Mouse (Mus musculus) CH12.LX (cell line): ENCODE data around the gene Gpx4.

Experiments used
- CHD2 ChIP-seq: IDR thresholded peaks from 2 replicates; pipeline ENCODE4 v1.6.1; 2011; ENCODE audit warnings: low read length, improper control_type of control experiment
- CTCF ChIP-seq, 2 experiments: IDR thresholded peaks in 1 of 2; conservative IDR thresholded peaks in 1 of 2; 2 replicates each; pipeline ENCODE4 v1.5.1; 2011 to 2012; ENCODE audit warnings: low read depth in 2 of 2, low read length in 2 of 2, improper control_type of control experiment in 1 of 2, inconsistent platforms in 1 of 2, mild to moderate bottlenecking in 1 of 2, moderate library complexity in 1 of 2
- EP300 ChIP-seq: IDR thresholded peaks from 2 replicates; pipeline ENCODE4 v1.6.1; 2011; ENCODE audit warnings: low read length, improper control_type of control experiment
- JUN ChIP-seq: IDR thresholded peaks from 2 replicates; pipeline ENCODE4 v1.6.1; 2011; ENCODE audit warnings: low read depth, mild to moderate bottlenecking, low read length, improper control_type of control experiment, moderate library complexity; ENCODE audit not compliant: insufficient read depth
- KAT2A ChIP-seq: IDR thresholded peaks from 2 replicates; pipeline ENCODE4 v1.6.1; 2012; ENCODE audit warnings: low read length, improper control_type of control experiment, inconsistent platforms; ENCODE audit not compliant: insufficient replicate concordance
- MAX ChIP-seq: IDR thresholded peaks from 2 replicates; pipeline ENCODE4 v1.6.1; 2011; ENCODE audit warnings: low read length, improper control_type of control experiment
- MYC ChIP-seq: IDR thresholded peaks from 2 replicates; pipeline ENCODE4 v1.6.1; 2011; ENCODE audit warnings: low read depth, mild to moderate bottlenecking, improper control_type of control experiment, low read length
- POLR2A ChIP-seq: IDR thresholded peaks from 2 replicates; pipeline ENCODE4 v1.6.1; 2011; ENCODE audit warnings: low read depth, mild to moderate bottlenecking, improper control_type of control experiment, low read length
- TBP ChIP-seq: conservative IDR thresholded peaks from 2 replicates; pipeline ENCODE4 v1.6.1; 2011; ENCODE audit warnings: low read depth, low read length, improper control_type of control experiment
- USF1 ChIP-seq: IDR thresholded peaks from 2 replicates; pipeline ENCODE4 v1.6.1; 2014; ENCODE audit warnings: low read depth, mild to moderate bottlenecking, inconsistent platforms, low read length, improper control_type of control experiment
- ZNF384 ChIP-seq: IDR thresholded peaks from 2 replicates; pipeline ENCODE4 v1.6.1; 2012; ENCODE audit warnings: low read depth, low read length, improper control_type of control experiment, inconsistent platforms

GRCm38 (mm10) chr10:80036832-80037231 lies 10.1 kb upstream of the Gpx4 start:
- TF ChIP-seq ZNF384 (no peak), CHD2 (no peak), CTCF (conservative IDR thresholded peaks at IDR 0.05 in 1 of 2, IDR thresholded peaks at IDR 0.05 in 1 of 2; ENCODE audit: low read depth in 2 of 2, low read length in 2 of 2) (no peak), TBP (no peak), EP300 (no peak), MYC (no peak), KAT2A (no peak), POLR2A (no peak), MAX (no peak), JUN (no peak), USF1 (no peak)
